In the genomic region with DNA sequence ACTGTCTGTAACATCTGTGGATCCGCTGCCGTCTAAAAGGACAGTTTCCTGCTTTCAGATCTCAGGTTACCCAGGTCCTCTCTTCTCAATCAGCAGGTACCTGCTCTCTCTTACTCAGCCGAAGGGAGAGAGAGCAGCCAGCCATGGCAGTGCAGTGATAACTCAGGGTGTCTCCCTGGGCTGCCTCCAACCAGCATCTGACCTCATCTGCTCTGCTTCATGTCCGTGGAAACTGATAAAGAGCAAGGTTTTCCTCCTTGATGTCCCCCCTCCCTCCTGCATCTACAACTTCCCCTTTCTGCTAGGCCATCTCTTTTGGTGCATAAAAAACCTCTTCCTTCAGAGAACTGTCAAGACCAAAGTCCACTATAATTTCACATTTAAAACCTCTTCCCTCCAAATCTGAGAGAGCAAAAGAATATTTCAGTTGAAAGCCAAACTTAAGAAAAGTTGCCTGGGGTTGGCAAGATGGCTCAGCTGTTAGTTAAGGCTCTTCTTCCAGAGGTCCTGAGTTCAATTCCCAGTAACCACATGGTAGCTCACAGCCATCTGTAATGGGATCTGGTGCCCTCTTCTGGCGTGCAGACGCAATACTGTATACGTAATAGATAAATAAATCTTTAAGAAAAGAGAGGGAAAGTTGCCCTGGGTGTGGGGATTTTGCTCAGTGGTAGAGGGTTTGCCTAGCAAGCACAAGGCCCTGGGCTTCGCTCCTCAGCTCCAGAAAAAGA, we compare ENCODE assay signal across 8 mouse cellular contexts. TPM values are rescaled to one million over a fixed set of nuclear protein-coding genes. Genes with fewer than 3 reads are reported as not detected.
A peak's percentile ranks its signal among the peaks of the same experiment; 100 is the strongest.
DNase-seq lines count a peak whose midpoint lies in the region; ATAC-seq and TF ChIP-seq lines count a peak whose summit lies in the region.

No protein-coding gene starts in this region.

- 62% methylated on average over 8 of the region's 8 CpGs for WGBS in intestine, postnatal 0 days
- 48% methylated on average over 8 of the region's 8 CpGs for WGBS in intestine, embryonic 15.5 days
- 29% methylated on average over 8 of the region's 8 CpGs for WGBS in liver, embryonic 11.5 days
- 21% methylated on average over 8 of the region's 8 CpGs for WGBS in spleen, adult 2 months

- no peak overlapping the region for H3K4me3 ChIP-seq in intestine, postnatal 0 days (ENCODE audit: low read depth, low read length)
- no peak overlapping the region for H3K4me3 ChIP-seq in intestine, embryonic 15.5 days (replicated peaks)
- H3K4me3 ChIP-seq in liver, embryonic 11.5 days (ENCODE audit: low read depth, low read length), result no peak overlapping the region
- H3K4me3 ChIP-seq in spleen, adult 2 months (ENCODE audit: extremely low read depth, insufficient read depth, insufficient read length), result no peak overlapping the region

- H3K36me3 ChIP-seq in intestine, postnatal 0 days (ENCODE audit: control insufficient read depth, insufficient read depth), result no peaks in the 10 kb centered on the region
- H3K36me3 ChIP-seq in intestine, embryonic 15.5 days, result no peaks in the 10 kb centered on the region
- no peaks in the 10 kb centered on the region for H3K36me3 ChIP-seq in liver, embryonic 11.5 days (ENCODE audit: control insufficient read depth, insufficient read depth, low read length)
- no peaks in the 10 kb centered on the region for H3K36me3 ChIP-seq in spleen, adult 2 months (ENCODE audit: control insufficient read depth, insufficient read depth, low read length)

- H3K4me2 ChIP-seq in intestine, postnatal 0 days (replicated peaks; ENCODE audit: low read depth), result no peak overlapping the region
- no peak overlapping the region for H3K4me2 ChIP-seq in intestine, embryonic 15.5 days (replicated peaks)
- no peak overlapping the region for H3K4me2 ChIP-seq in liver, embryonic 11.5 days

- no peak for ATAC-seq in intestine, postnatal 0 days
- ATAC-seq in intestine, embryonic 15.5 days, result no peak
- ATAC-seq in liver, embryonic 11.5 days (replicated peaks; ENCODE audit: low FRiP score), result peak; percentile 88

- no peaks in the 10 kb centered on the region for H3K9me3 ChIP-seq in intestine, postnatal 0 days (ENCODE audit: control insufficient read depth)
- H3K9me3 ChIP-seq in intestine, embryonic 15.5 days, result no peaks in the 10 kb centered on the region
- no peaks in the 10 kb centered on the region for H3K9me3 ChIP-seq in liver, embryonic 11.5 days (ENCODE audit: control insufficient read depth, low read length)

- H3K27ac ChIP-seq in intestine, postnatal 0 days (ENCODE audit: low read depth, low read length), result no peak overlapping the region
- H3K27ac ChIP-seq in intestine, embryonic 15.5 days, result no peak overlapping the region
- H3K27ac ChIP-seq in liver, embryonic 11.5 days (ENCODE audit: low read depth, low read length), result no peak overlapping the region; the same call in 1 of the 2 replicates
- peak overlapping the region; percentile 80 for H3K27ac ChIP-seq in spleen, adult 2 months (ENCODE audit: insufficient read depth, low read length)

- H3K4me1 ChIP-seq in intestine, postnatal 0 days (replicated peaks; ENCODE audit: control insufficient read depth, insufficient read depth, low read length), result no peaks in the 10 kb centered on the region
- 0 out of 2 replicates have a peak, but pooled peaks cover 2% of the 10 kb centered on the region for H3K4me1 ChIP-seq in intestine, embryonic 15.5 days (replicated peaks)
- H3K4me1 ChIP-seq in liver, embryonic 11.5 days (replicated peaks; ENCODE audit: control insufficient read depth, insufficient read depth, low read length), result peaks cover 18% of the 10 kb centered on the region
- H3K4me1 ChIP-seq in spleen, adult 2 months (ENCODE audit: control insufficient read depth, insufficient read depth, insufficient read length), result peaks cover 13% of the 10 kb centered on the region; the same call in 1 of the 2 replicates

- TF ChIP-seq POLR2A in spleen, adult 2 months (IDR thresholded peaks at IDR 0.05; ENCODE audit: low read depth, low read length), result no peak

- H3K9ac ChIP-seq in intestine, postnatal 0 days (ENCODE audit: low read depth, low read length), result no peak overlapping the region
- H3K9ac ChIP-seq in intestine, embryonic 15.5 days, result no peak overlapping the region
- no peak overlapping the region for H3K9ac ChIP-seq in liver, embryonic 11.5 days (ENCODE audit: low read depth, low read length)

- no peaks in the 10 kb centered on the region for H3K27me3 ChIP-seq in intestine, postnatal 0 days (replicated peaks; ENCODE audit: control insufficient read depth, insufficient read depth, low read length)
- no peaks in the 10 kb centered on the region for H3K27me3 ChIP-seq in intestine, embryonic 15.5 days (replicated peaks)
- H3K27me3 ChIP-seq in liver, embryonic 11.5 days (replicated peaks; ENCODE audit: control insufficient read depth, insufficient read depth, low read length), result no peaks in the 10 kb centered on the region
- no peaks in the 10 kb centered on the region for H3K27me3 ChIP-seq in spleen, adult 2 months (ENCODE audit: control insufficient read depth, insufficient read depth, low read length)

- peak; percentile 73 for TF ChIP-seq CTCF in intestine, postnatal 0 days (IDR thresholded peaks at IDR 0.05; ENCODE audit: low read depth)
- no peak for TF ChIP-seq CTCF in spleen, adult 2 months (IDR thresholded peaks at IDR 0.05; ENCODE audit: extremely low read depth, insufficient read depth, insufficient read length, insufficient replicate concordance)

- DNase-seq in NIH3T3 (ENCODE audit: low read depth), result peak; percentile 64
- no peak for DNase-seq in liver, embryonic 11.5 days (ENCODE audit: low spot score)
- DNase-seq in spleen, adult 2 months (ENCODE audit: low read depth in 1 of 2, low spot score in 2 of 2), result peak; percentile 70 to 82
- no peak for DNase-seq in embryo, embryonic 11 days
- no peak for DNase-seq in testis, postnatal 10 days (ENCODE audit: low spot score)
- DNase-seq in ovary, postnatal 10 days (ENCODE audit: low spot score), result no peak

RNA-seq across cellular contexts. Expression of gene Grb2, which starts 9.4 kb away (rescaled TPM):
- 60.5 and 61.3 TPM in 2 replicates for polyA plus RNA-seq in intestine, postnatal 0 days (2015; fragmentation: Nextera tagmentation; extraction: Ambion mirVana)
- 79.3 and 79.4 TPM in 2 replicates for polyA plus RNA-seq in intestine, embryonic 15.5 days (2015; fragmentation: Nextera tagmentation; extraction: Ambion mirVana)
- 47.2 and 52.8 TPM in 2 replicates for polyA plus RNA-seq in liver, embryonic 11.5 days (2014; fragmentation: Nextera tagmentation; extraction: Ambion mirVana)
- 74.4 and 74.7 TPM in 2 replicates for polyA plus RNA-seq in spleen, adult 2 months (2012; rRNA removed)

RNA-seq across cellular contexts. Expression of gene Tmem94, which starts 47.4 kb away (rescaled TPM):
- 8.2 and 8.6 TPM in 2 replicates for polyA plus RNA-seq in intestine, postnatal 0 days (2015; fragmentation: Nextera tagmentation; extraction: Ambion mirVana)
- 18.6 and 20.8 TPM in 2 replicates for polyA plus RNA-seq in intestine, embryonic 15.5 days (2015; fragmentation: Nextera tagmentation; extraction: Ambion mirVana)
- 14.1 and 14.4 TPM in 2 replicates for polyA plus RNA-seq in liver, embryonic 11.5 days (2014; fragmentation: Nextera tagmentation; extraction: Ambion mirVana)
- polyA plus RNA-seq in spleen, adult 2 months (2012; rRNA removed), result 42.0 and 56.3 TPM in 2 replicates

Comparison
In these comparisons a context has a peak if more than half of its experiments do, and no peak if none do; other contexts are left out.
1. DNase-seq: peak in NIH3T3 (single experiment) and spleen, adult 2 months (2 of 2); none in liver, embryonic 11.5 days (single experiment), embryo, embryonic 11 days (single experiment), testis, postnatal 10 days (single experiment) and ovary, postnatal 10 days (single experiment).